Mouse (Mus musculus) thymus, adult 2 months (tissue): ENCODE results near the gene Ccnc. TPM values are rescaled to one million over a fixed set of nuclear protein-coding genes. Genes with fewer than 3 reads are reported as not detected.

Experiments
- DNase-seq: peaks from one replicate; pipeline ENCODE4 v3.0.0; 2021
- H3K27ac ChIP-seq: fragments of 200-500 bp; 2 replicates; pipeline ENCODE4 v1.5.1; 2012; ENCODE audit warnings: low read length, control low read depth; ENCODE audit not compliant: control insufficient read depth, insufficient read depth
- H3K27me3 ChIP-seq: fragments of 200-500 bp; 2 replicates; pipeline ENCODE4 v1.6.1; 2012; ENCODE audit warnings: mild to moderate bottlenecking, low read length, moderate library complexity, mixed read lengths; ENCODE audit not compliant: control insufficient read depth, insufficient read depth
- H3K36me3 ChIP-seq: fragments of 200-500 bp; 2 replicates; pipeline ENCODE4 v1.6.1; 2012; ENCODE audit warnings: mild to moderate bottlenecking, low read length, moderate library complexity; ENCODE audit not compliant: control insufficient read depth, insufficient read depth
- H3K4me1 ChIP-seq: fragments of 200-500 bp; replicated peaks from 2 replicates; pipeline ENCODE4 v1.6.1; 2012; ENCODE audit warnings: low read length; ENCODE audit not compliant: control insufficient read depth, insufficient read depth
- H3K4me3 ChIP-seq: fragments of 200-500 bp; 2 replicates; pipeline ENCODE4 v1.5.1; 2012; ENCODE audit warnings: mild to moderate bottlenecking, low read length, control low read depth, moderate library complexity; ENCODE audit not compliant: control insufficient read depth, insufficient read depth
- CTCF ChIP-seq: fragments of 200-500 bp; IDR thresholded peaks from 2 replicates; pipeline ENCODE4 v1.5.1; 2012; ENCODE audit warnings: mild to moderate bottlenecking, control low read depth, low read length, moderate library complexity, borderline replicate concordance; ENCODE audit not compliant: control insufficient read depth, poor library complexity, insufficient read depth; ENCODE audit errors: extremely low read depth
- POLR2A ChIP-seq: fragments of 200-500 bp; IDR thresholded peaks from 2 replicates; pipeline ENCODE4 v1.6.1; 2012; ENCODE audit warnings: mild to moderate bottlenecking, low read length, control low read depth, moderate library complexity; ENCODE audit not compliant: control insufficient read depth, poor library complexity, insufficient read depth; ENCODE audit errors: extremely low read depth
- WGBS: fragments of 180-500 bp; shearing (Covaris S2); methylation state at CpG from one replicate; pipeline ENCODE4 v1.1.7; 2018; 5-methylcytosine and 5-hydroxymethylcytosine counted together
- polyA plus RNA-seq: library from polyadenylated mRNA; depleted of rRNA; stranded (reverse); fragments of >200 nt; gene quantifications from 2 replicates; pipeline ENCODE4 v1.2.3, GENCODE M21; 2012

The Ccnc gene
- polyA plus RNA-seq, 1 experiment, result 5.0 TPM

DNA sequence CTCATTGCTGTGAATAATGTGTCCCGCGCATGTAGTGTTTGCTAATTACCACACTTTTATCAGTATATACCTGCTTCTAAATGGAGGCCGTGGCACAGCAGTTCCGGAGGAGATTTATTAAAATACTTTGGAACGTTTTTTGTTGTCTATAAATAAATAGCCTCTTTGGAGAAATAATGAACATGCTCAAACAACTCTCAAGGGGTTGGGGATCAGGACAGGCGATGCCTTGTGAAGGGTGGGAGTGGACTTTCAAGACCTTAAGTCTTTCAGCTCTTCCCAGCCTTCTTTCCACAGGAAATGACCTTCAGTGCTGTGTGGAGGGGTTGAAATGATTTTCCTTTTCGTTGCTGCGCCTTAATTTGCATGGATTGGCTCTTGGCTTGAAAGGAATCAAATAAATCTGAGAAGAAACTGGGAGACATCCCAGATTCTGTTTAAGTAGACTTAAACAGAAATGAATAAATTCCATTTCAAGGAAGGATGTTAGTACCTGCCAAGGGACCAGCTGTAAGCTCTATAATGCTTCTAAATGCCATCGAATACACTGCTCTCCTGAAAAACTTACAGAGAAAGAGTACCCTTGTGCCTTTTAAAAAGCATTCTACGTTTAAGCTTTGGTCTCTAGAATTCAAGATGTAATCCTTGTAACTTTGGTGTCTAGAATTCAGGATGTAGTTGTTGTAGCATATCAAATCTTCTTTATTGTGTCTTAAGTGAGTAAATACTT lies 44.9 kb upstream of the Ccnc start:
- no peak overlapping the region for H3K4me3 ChIP-seq
- no peak for TF ChIP-seq POLR2A
- no peak for TF ChIP-seq CTCF
- no peak for DNase-seq
- no peak overlapping the region for H3K27ac ChIP-seq
- no peaks in the 10 kb centered on the region for H3K36me3 ChIP-seq
- H3K4me1 ChIP-seq, result peaks cover 15% of the 10 kb centered on the region
- H3K27me3 ChIP-seq, result peaks cover 30% of the 10 kb centered on the region
- 16% methylated on average over 10 of the region's 10 CpGs for WGBS

DNA sequence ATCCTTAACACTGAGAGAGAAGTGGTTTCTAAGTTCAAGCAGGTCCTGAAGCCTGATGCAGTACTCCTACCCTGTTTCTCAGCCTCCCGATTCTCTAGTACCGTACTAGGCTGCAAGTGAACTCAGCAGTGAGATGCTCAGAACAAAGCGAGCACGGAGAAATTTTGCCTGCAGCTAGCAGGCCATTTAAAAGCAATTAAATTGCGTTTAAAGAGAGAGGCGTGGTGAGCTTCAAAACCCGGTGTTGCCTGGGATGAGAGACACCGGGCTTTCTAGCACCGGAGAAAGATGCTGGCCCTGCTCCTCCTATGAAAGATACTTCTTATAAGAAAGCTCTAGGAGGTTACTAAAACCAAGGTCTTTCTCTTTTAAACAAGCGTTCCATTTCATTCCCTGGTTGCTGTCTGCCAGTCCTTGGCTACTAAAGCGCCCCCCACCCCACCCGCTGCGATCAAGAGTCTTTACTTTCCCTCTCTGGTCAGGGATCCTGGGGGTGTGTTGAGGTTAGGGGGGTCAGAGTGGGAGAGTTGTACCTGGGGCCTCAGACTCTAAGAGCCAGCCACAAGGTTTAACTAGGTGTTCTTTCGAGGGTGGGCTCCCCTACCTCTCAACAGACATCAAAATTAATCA lies 43.0 kb upstream of the Ccnc start:
- no peak for DNase-seq
- TF ChIP-seq POLR2A, result no peak
- no peak for TF ChIP-seq CTCF
- Histone ChIP-seq H3K27ac (no peak overlapping the region), H3K27me3 (peaks cover 26% of the 10 kb centered on the region), H3K4me1 (0 out of 2 replicates have a peak, but pooled peaks cover 3% of the 10 kb centered on the region), H3K4me3 (no peak overlapping the region), H3K36me3 (no peaks in the 10 kb centered on the region)
- 8% methylated on average over 14 of the region's 14 CpGs for WGBS

DNA sequence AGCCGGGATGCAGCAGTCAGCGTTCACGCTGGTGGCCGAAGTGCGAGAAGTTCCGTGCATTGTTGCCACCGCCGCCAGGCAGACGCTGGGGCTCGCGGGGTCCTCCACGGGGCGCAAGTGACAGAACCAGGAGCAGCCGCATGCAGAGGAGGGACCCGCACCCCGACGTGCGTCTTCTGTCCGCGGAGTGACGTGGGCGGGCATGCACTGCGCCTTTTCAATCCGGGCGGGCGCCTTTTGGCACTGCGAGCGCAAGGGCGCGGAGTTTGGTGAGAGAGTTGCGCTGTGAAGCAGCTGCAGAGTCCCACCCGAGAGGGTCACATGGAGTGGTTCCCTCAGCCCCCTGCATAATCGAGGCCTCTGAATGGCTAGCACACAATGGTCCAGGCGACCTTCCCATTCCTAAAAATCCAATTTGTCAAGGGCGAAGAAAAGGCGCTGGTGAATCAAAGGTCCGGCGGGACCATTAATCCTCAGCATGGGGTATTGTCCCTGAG lies 41.9 kb upstream of the Ccnc start, which contains the start of gene Prdm13:
Gene Prdm13 (minus strand): TSS at position 369 of the 497 bp plus-strand sequence.
- Histone ChIP-seq H3K4me1 (0 out of 2 replicates have a peak, but pooled peaks cover 3% of the 10 kb centered on the region), H3K4me3 (no peak within 1 kb of the TSS), H3K27ac (no peak within 1 kb of the TSS), H3K27me3 (peaks cover 27% of the 10 kb centered on the region), H3K36me3 (no peaks in the 10 kb centered on the region)
- DNase-seq, result no peak
- TF ChIP-seq POLR2A (no peak), CTCF (no peak)
- WGBS, result 7% methylated on average over 38 of the region's 38 CpGs

DNA sequence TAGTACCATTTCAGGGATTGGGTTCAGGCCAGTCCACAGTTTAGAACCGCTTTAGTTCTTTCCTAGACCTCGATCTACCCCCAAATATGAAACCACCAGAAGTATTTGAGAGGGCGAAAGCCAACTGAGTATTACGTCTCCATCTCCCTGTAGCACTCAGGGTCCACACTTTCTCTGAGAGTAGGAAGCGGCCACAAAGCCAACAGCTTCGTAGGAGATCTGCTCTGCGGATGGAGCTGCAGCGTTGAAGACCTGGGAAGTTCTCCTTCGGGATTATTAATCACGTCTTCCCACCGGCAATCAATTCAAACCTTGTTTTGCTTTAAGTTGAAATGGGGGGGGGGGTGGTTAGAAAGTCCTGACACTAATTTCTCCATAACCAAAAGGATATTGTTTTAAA lies 41.1 kb upstream of the Ccnc start:
- 14% methylated on average over 11 of the region's 11 CpGs for WGBS
- 0 out of 2 replicates have a peak, but pooled peaks cover 3% of the 10 kb centered on the region for H3K4me1 ChIP-seq
- H3K36me3 ChIP-seq, result no peaks in the 10 kb centered on the region
- no peak overlapping the region for H3K4me3 ChIP-seq
- no peak for TF ChIP-seq POLR2A
- TF ChIP-seq CTCF, result no peak
- DNase-seq, result no peak
- H3K27me3 ChIP-seq, result peaks cover 28% of the 10 kb centered on the region
- H3K27ac ChIP-seq, result no peak overlapping the region

- Histone ChIP-seq H3K36me3 (no peaks in the 10 kb centered on the region), H3K27ac (no peak overlapping the region), H3K27me3 (peaks cover 28% of the 10 kb centered on the region), H3K4me3 (no peak overlapping the region), H3K4me1 (0 out of 2 replicates have a peak, but pooled peaks cover 3% of the 10 kb centered on the region)
- no peak for DNase-seq
- TF ChIP-seq POLR2A (no peak), CTCF (no peak)
- WGBS, result 11% methylated on average over 5 of the region's 5 CpGs
Observed at GRCm38 (mm10) chr4:21686934-21687333, 40.6 kb upstream of the Ccnc start.

DNA sequence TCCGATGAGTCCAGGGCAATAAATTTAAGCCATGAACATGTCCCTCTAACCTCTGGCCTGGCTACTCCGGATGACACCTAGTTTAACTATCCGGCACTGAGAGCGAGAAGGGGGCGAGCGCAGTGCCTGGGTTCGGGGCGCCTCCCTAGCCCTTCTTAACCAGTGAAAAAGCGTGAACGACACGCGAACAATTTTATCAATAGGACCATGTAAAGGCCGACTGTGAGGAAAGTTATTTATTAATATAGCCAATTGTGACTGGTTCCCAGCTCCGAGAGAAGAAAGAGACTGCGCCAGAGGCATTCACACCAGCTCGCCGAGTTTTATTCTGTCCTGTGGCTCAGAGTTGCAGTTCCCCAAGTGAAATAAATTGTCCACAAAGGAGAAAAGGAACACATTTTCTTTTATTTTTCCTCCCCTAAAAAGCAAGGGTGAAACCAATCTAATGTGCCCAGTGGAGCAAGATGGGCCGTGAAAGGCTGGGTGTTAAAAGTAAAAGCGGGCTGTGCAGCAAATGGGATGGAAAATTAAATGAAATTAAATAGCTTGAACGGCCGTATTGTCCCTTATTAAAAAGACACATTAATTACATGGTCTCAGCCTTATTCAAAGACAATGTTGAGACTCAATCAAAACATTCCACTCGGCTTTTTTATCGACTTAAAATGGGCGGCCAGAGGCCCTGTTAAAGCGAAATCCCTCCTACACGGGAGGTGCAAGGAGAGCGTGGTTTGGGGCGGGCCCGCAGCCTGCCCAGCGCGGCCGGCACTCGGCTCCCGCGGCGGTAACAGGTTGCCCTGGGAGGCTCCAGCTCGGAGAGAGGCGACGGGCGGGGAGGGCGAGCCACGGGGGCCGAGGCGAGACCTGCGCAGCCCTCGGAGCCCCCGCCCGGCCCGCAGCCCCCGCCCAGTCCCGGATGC lies 39.5 kb upstream of the Ccnc start:
- Histone ChIP-seq H3K27ac (no peak overlapping the region), H3K4me1 (0 out of 2 replicates have a peak, but pooled peaks cover 3% of the 10 kb centered on the region), H3K36me3 (no peaks in the 10 kb centered on the region), H3K27me3 (peaks cover 28% of the 10 kb centered on the region), H3K4me3 (no peak overlapping the region)
- no peak for TF ChIP-seq POLR2A
- no peak for TF ChIP-seq CTCF
- 13% methylated on average over 49 of the region's 51 CpGs for WGBS
- no peak for DNase-seq
